Mouse (Mus musculus): Measurements from ENCODE around the gene Ednra. TPM values are rescaled to one million over a fixed set of nuclear protein-coding genes. Genes with fewer than 3 reads are reported as not detected.
"Not testable (repeated sequence)": the region's sequence is repeated elsewhere in the genome, so short reads cannot be mapped to it uniquely, and the experiment has no call there.

Gene Ednra
- total RNA-seq, 2 experiments from 2014 or later = 1.6 to 2.3 TPM

GRCm38 (mm10) chr8:77698028-77698427, 26.2 kb downstream of the Ednra start:
- DNase-seq = no peak
- no peak for TF ChIP-seq CTCF (IDR thresholded peaks at IDR 0.05)
- Histone ChIP-seq H3K27ac (no peak overlapping the region), H3K4me3 (no peak overlapping the region)
- intact Hi-C loops (cut with DNase I) = no loop called here

DNA sequence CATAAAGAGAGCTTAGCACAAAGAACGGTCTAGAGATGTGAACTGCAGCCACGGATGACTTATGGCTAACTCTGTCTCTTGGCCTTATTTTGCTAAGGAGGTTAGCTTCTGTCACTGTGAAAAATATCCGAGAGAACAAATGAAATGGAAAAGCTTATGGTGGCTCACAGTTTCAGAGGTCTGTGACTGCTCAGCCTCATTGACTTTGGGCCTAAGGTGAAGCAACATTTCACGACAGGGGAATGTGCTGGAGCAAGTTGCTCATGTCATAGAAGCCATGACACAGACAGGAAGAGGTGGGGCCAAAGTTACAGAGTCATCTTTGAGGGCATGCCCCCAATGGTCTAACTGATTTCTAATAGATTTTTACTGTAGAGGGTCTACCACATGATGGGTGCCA, 28.1 kb downstream of the Ednra start:
- no peak for TF ChIP-seq CTCF (IDR thresholded peaks at IDR 0.05)
- no peak overlapping the region for H3K27ac ChIP-seq
- no peak overlapping the region for H3K4me3 ChIP-seq
- DNase-seq = no peak
- intact Hi-C loops (cut with DNase I) = no loop called here

- H3K27ac ChIP-seq = no peak overlapping the region
- DNase-seq = no peak
- intact Hi-C loops (cut with DNase I) = no loop called here
- no peak overlapping the region for H3K4me3 ChIP-seq
- TF ChIP-seq CTCF (IDR thresholded peaks at IDR 0.05) = no peak
Measured at GRCm38 (mm10) chr8:77695486-77696058, 28.7 kb downstream of the Ednra start.

- H3K27ac ChIP-seq = no peak overlapping the region
- DNase-seq = no peak
- no peak for TF ChIP-seq CTCF (IDR thresholded peaks at IDR 0.05)
- no peak overlapping the region for H3K4me3 ChIP-seq
- intact Hi-C loops (cut with DNase I) = no loop called here
Measured at GRCm38 (mm10) chr8:77695070-77695469, 29.2 kb downstream of the Ednra start.

DNA sequence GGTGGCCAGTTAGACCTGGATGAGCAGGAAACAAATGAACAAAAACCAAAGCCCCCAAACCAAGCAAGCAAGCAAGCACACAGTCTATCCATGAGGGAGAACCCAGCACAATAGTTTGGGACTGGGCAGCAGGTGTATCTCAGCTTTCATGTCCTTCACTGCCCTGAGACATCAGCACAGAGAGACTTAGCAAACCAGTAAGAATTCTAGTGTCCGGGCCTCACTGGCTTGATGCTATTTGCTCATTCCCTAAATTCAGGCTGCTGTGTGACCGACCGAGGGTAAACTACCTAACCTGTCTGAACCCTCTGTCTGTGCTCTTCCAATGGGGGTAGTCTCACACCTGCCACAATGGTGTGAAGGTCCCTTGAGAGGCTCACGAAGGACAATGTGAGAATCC, 29.7 kb downstream of the Ednra start:
- Histone ChIP-seq H3K27ac (no peak overlapping the region), H3K4me3 (no peak overlapping the region)
- intact Hi-C loops (cut with DNase I) = no loop called here
- TF ChIP-seq CTCF (IDR thresholded peaks at IDR 0.05) = no peak
- DNase-seq = no peak

- intact Hi-C loops (cut with DNase I); H3K27ac ChIP-seq; DNase-seq; H3K4me3 ChIP-seq: not testable (repeated sequence)
Measured at GRCm38 (mm10) chr8:77689421-77690059, 34.7 kb downstream of the Ednra start.

DNA sequence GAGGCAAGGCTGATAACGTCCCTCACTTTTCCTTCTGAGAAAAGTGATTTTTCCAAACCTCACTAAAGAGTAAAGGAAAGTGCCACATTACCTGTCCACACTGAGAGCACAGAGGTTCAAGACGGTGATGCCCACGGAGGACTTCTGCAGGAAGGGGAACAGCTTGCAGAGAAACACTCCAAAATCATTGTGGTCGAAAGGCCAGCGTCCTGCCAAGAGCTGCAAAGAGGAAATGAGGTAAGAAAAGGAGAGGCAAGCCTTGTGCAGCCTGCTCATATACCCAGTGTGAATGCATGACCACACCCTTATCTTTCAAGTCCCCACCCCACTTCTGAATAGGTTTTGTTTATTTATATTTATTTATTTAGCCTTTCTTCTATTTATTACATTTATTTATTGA, 35.3 kb downstream of the Ednra start:
- no peak overlapping the region for H3K27ac ChIP-seq
- no peak for DNase-seq
- no peak for TF ChIP-seq CTCF (IDR thresholded peaks at IDR 0.05)
- intact Hi-C loops (cut with DNase I) = no loop called here
- H3K4me3 ChIP-seq = no peak overlapping the region

- DNase-seq = no peak
- Histone ChIP-seq H3K27ac (no peak overlapping the region), H3K4me3 (no peak overlapping the region)
- intact Hi-C loops (cut with DNase I) = no loop called here
- TF ChIP-seq CTCF (IDR thresholded peaks at IDR 0.05) = no peak
Measured at GRCm38 (mm10) chr8:77684372-77684771, 39.9 kb downstream of the Ednra start.

DNA sequence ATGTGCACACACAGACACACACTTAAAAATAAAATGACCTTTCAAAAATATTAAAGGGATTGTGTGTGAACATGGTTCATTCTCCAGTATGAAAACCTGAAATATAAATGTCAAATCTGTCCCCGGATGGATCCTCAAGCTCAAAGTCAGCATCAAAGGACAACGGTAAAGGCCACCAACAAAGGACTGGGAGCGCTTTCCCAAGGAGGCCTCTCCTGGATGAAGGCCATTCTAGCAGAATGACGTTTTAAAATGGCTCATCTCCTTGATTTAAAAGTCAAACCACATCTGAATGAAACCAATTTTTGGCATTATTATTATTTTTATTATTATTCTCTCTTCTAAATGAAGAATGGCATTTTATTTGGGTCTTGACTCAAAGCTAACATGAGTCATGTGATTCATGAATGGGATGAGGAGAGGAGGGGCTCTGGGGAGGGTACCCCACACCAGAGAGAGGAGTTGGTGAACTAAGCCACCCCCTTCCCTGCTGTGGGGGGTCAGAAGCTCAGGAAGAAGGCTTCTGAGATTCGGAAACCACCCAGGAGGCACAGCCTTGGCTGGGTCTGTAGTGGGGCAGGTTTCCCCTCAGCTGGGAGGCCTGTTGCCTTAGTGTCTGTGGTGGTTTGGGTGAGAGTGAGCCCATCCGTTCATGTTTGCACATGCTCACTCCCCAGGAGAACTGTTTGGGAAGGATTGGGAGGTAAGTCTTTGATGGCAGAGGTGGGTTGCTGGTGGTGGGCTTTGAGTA, 40.7 kb downstream of the Ednra start:
- Histone ChIP-seq H3K4me3 (no peak overlapping the region), H3K27ac (no peak overlapping the region)
- TF ChIP-seq CTCF (IDR thresholded peaks at IDR 0.05) = no peak
- intact Hi-C loops (cut with DNase I) = no loop called here
- DNase-seq = no peak

GRCm38 (mm10) chr8:77682008-77682934, 42.0 kb downstream of the Ednra start:
- Histone ChIP-seq H3K4me3 (peak overlapping the region; percentile 34), H3K27ac (peak overlapping the region; percentile 44)
- TF ChIP-seq CTCF (IDR thresholded peaks at IDR 0.05) = no peak
- DNase-seq = no peak
- intact Hi-C loops (cut with DNase I) = no loop called here

GRCm38 (mm10) chr8:77672036-77672435, 52.2 kb downstream of the Ednra start:
- TF ChIP-seq CTCF (IDR thresholded peaks at IDR 0.05) = no peak
- intact Hi-C loops (cut with DNase I) = no loop called here
- no peak overlapping the region; the same call in 1 of the 2 replicates for H3K27ac ChIP-seq

GRCm38 (mm10) chr8:77670612-77671363, 53.5 kb downstream of the Ednra start:
- Histone ChIP-seq H3K4me3 (no peak overlapping the region), H3K27ac (peak overlapping the region; percentile 38; the same call in 1 of the 2 replicates)
- intact Hi-C loops (cut with DNase I) = no loop called here
- no peak for TF ChIP-seq CTCF (IDR thresholded peaks at IDR 0.05)
- no peak for DNase-seq

More at GRCm38 (mm10) chr8:77672036-77672435, 52.2 kb downstream of the Ednra start:
- no peak for DNase-seq
- no peak overlapping the region for H3K4me3 ChIP-seq

All from gastrocnemius, adult 2 months (tissue).